Mouse (Mus musculus) liver, embryonic 11.5 days (tissue): ENCODE data around the gene Srgap1. TPM values are rescaled to one million over a fixed set of nuclear protein-coding genes. Genes with fewer than 3 reads are reported as not detected.

Experiments
- ATAC-seq: fragments of 200-750 bp; cut with Nextera tagmentation; replicated peaks from 2 replicates; pipeline ENCODE4 v1.8.0; 2017; ENCODE audit warnings: moderate number of reproducible peaks, mild to moderate bottlenecking, moderate TSS enrichment, moderate library complexity; ENCODE audit not compliant: low FRiP score
- DNase-seq: peaks from one replicate; pipeline ENCODE4 v3.0.0-alpha.2; 2017; ENCODE audit warnings: low spot score
- H3K27ac ChIP-seq: fragments of 300-500 bp; sonication (generic); 2 replicates; pipeline ENCODE4 v1.5.1; 2014; ENCODE audit warnings: mild to moderate bottlenecking, low read depth, low read length, control low read depth
- H3K27me3 ChIP-seq: fragments of 300-500 bp; sonication (generic); replicated peaks from 2 replicates; pipeline ENCODE4 v1.6.1; 2014; ENCODE audit warnings: low read length, mixed read lengths; ENCODE audit not compliant: control insufficient read depth, insufficient read depth
- H3K36me3 ChIP-seq: fragments of 300-500 bp; sonication (generic); 2 replicates; pipeline ENCODE4 v1.6.1; 2014; ENCODE audit warnings: mild to moderate bottlenecking, low read length, moderate library complexity, mixed read lengths; ENCODE audit not compliant: control insufficient read depth, insufficient read depth
- H3K4me1 ChIP-seq: fragments of 300-500 bp; sonication (generic); replicated peaks from 2 replicates; pipeline ENCODE4 v1.6.1; 2014; ENCODE audit warnings: low read length, mixed read lengths; ENCODE audit not compliant: control insufficient read depth, insufficient read depth
- H3K4me2 ChIP-seq: fragments of 300-500 bp; sonication (generic); 2 replicates; pipeline ENCODE4 v1.6.1; 2014; ENCODE audit warnings: mild to moderate bottlenecking, control low read depth, moderate library complexity
- H3K4me3 ChIP-seq: fragments of 300-500 bp; sonication (generic); 2 replicates; pipeline ENCODE4 v1.5.1; 2014; ENCODE audit warnings: low read depth, low read length, control low read depth
- H3K9ac ChIP-seq: fragments of 300-500 bp; sonication (generic); 2 replicates; pipeline ENCODE4 v1.6.1; 2014; ENCODE audit warnings: low read depth, low read length, control low read depth
- H3K9me3 ChIP-seq: fragments of 300-500 bp; sonication (generic); 2 replicates; pipeline ENCODE4 v1.6.1; 2016; ENCODE audit warnings: low read length, inconsistent platforms, mixed read lengths; ENCODE audit not compliant: control insufficient read depth
- WGBS: fragments of 180-500 bp; shearing (Covaris S2); extraction: QIAGEN DNeasy Blood & Tissue Kit; methylation state at CpG from one replicate; pipeline ENCODE4 v1.1.7; 2014; 5-methylcytosine and 5-hydroxymethylcytosine counted together
- polyA plus RNA-seq: library from polyadenylated mRNA; unstranded; fragments of >200 nt; fragmentation: Nextera tagmentation; extraction: Ambion mirVana; gene quantifications from 2 replicates; pipeline ENCODE4 v1.2.1, GENCODE M21; 2014

Gene Srgap1
- polyA plus RNA-seq, 1 experiment from 2014 or later: 3.8 TPM

- no peak overlapping the region for H3K4me3 ChIP-seq
- H3K4me1 ChIP-seq: no peaks in the 10 kb centered on the region
- H3K27ac ChIP-seq: no peak overlapping the region
- DNase-seq (no peak), ATAC-seq (no peak)
- 68% methylated on average over 7 of the region's 7 CpGs for WGBS
- H3K9me3 ChIP-seq: no peaks in the 10 kb centered on the region
- no peaks in the 10 kb centered on the region for H3K36me3 ChIP-seq
- no peaks in the 10 kb centered on the region for H3K27me3 ChIP-seq
- no peak overlapping the region for H3K4me2 ChIP-seq
- no peak overlapping the region for H3K9ac ChIP-seq
These were observed 17.4 kb downstream of the Srgap1 start for GRCm38 (mm10) chr10:122029738-122030137.

GRCm38 (mm10) chr10:122025198-122025597, 21.9 kb downstream of the Srgap1 start:
- H3K27ac ChIP-seq: no peak overlapping the region

GRCm38 (mm10) chr10:122020906-122021305, 26.2 kb downstream of the Srgap1 start:
- Histone ChIP-seq H3K4me2 (no peak overlapping the region), H3K27ac (no peak overlapping the region), H3K36me3 (no peaks in the 10 kb centered on the region), H3K4me1 (peaks cover 17% of the 10 kb centered on the region), H3K27me3 (no peaks in the 10 kb centered on the region), H3K9ac (no peak overlapping the region), H3K4me3 (no peak overlapping the region), H3K9me3 (no peaks in the 10 kb centered on the region)
- ATAC-seq (no peak), DNase-seq (no peak)
- 88% methylated on average over 5 of the region's 5 CpGs for WGBS

More at GRCm38 (mm10) chr10:122025198-122025597, 21.9 kb downstream of the Srgap1 start:
- no peaks in the 10 kb centered on the region for H3K36me3 ChIP-seq
- DNase-seq (no peak), ATAC-seq (no peak)
- peaks cover 2% of the 10 kb centered on the region; the same call in 1 of the 2 replicates for H3K4me1 ChIP-seq
- 82% methylated on average over 6 of the region's 6 CpGs for WGBS
- no peak overlapping the region for H3K4me2 ChIP-seq
- no peaks in the 10 kb centered on the region for H3K27me3 ChIP-seq
- H3K9me3 ChIP-seq: no peaks in the 10 kb centered on the region
- no peak overlapping the region for H3K4me3 ChIP-seq
- H3K9ac ChIP-seq: no peak overlapping the region

GRCm38 (mm10) chr10:122020255-122020654, 26.9 kb downstream of the Srgap1 start:
- H3K4me1 ChIP-seq: peaks cover 17% of the 10 kb centered on the region
- no peaks in the 10 kb centered on the region for H3K27me3 ChIP-seq
- ATAC-seq (no peak), DNase-seq (no peak)
- no peak overlapping the region for H3K9ac ChIP-seq
- H3K4me3 ChIP-seq: no peak overlapping the region
- no peak overlapping the region for H3K4me2 ChIP-seq
- WGBS: 44% methylated on average over 5 of the region's 5 CpGs
- no peaks in the 10 kb centered on the region for H3K9me3 ChIP-seq
- H3K36me3 ChIP-seq: no peaks in the 10 kb centered on the region
- H3K27ac ChIP-seq: no peak overlapping the region

- Histone ChIP-seq H3K27ac (peak overlapping the region; percentile 13; the same call in 1 of the 2 replicates), H3K4me3 (no peak overlapping the region), H3K27me3 (no peaks in the 10 kb centered on the region), H3K9me3 (no peaks in the 10 kb centered on the region), H3K9ac (no peak overlapping the region), H3K36me3 (no peaks in the 10 kb centered on the region), H3K4me1 (peaks cover 17% of the 10 kb centered on the region), H3K4me2 (no peak overlapping the region)
- no peak for DNase-seq
- ATAC-seq: peak; percentile 20; the same call in 1 of the 2 replicates
- WGBS: 61% methylated on average over 10 of the region's 10 CpGs
These were observed 28.5 kb downstream of the Srgap1 start for GRCm38 (mm10) chr10:122018594-122019048.

GRCm38 (mm10) chr10:122017743-122018142, 29.4 kb downstream of the Srgap1 start:
- DNase-seq (no peak), ATAC-seq (peak; percentile 67)
- H3K9ac ChIP-seq: no peak overlapping the region
- H3K4me1 ChIP-seq: peaks cover 17% of the 10 kb centered on the region
- H3K36me3 ChIP-seq: no peaks in the 10 kb centered on the region
- no peaks in the 10 kb centered on the region for H3K9me3 ChIP-seq
- H3K27ac ChIP-seq: peak overlapping the region; percentile 15
- H3K27me3 ChIP-seq: no peaks in the 10 kb centered on the region
- 76% methylated on average over 8 of the region's 8 CpGs for WGBS
- H3K4me2 ChIP-seq: peak overlapping the region; percentile 2; the same call in 1 of the 2 replicates
- no peak overlapping the region for H3K4me3 ChIP-seq

GRCm38 (mm10) chr10:122017063-122017462, 30.1 kb downstream of the Srgap1 start:
- no peak for ATAC-seq

GRCm38 (mm10) chr10:122016631-122017030, 30.5 kb downstream of the Srgap1 start:
- DNase-seq (no peak), ATAC-seq (0 out of 2 replicates have a peak, but pooled peaks have one; percentile 28)
- Histone ChIP-seq H3K36me3 (no peaks in the 10 kb centered on the region), H3K4me2 (no peak overlapping the region), H3K4me1 (peaks cover 17% of the 10 kb centered on the region), H3K27me3 (no peaks in the 10 kb centered on the region), H3K27ac (peak overlapping the region; percentile 5; the same call in 1 of the 2 replicates), H3K9ac (no peak overlapping the region), H3K4me3 (no peak overlapping the region), H3K9me3 (no peaks in the 10 kb centered on the region)
- 72% methylated on average over 3 of the region's 3 CpGs for whole genome bisulfite sequencing

More at GRCm38 (mm10) chr10:122017063-122017462, 30.1 kb downstream of the Srgap1 start:
- no peaks in the 10 kb centered on the region for H3K27me3 ChIP-seq
- 73% methylated on average over 5 of the region's 5 CpGs for WGBS
- H3K9me3 ChIP-seq: no peaks in the 10 kb centered on the region
- no peak overlapping the region for H3K4me3 ChIP-seq
- H3K27ac ChIP-seq: peak overlapping the region; percentile 5; the same call in 1 of the 2 replicates
- no peak overlapping the region for H3K9ac ChIP-seq
- no peaks in the 10 kb centered on the region for H3K36me3 ChIP-seq
- DNase-seq: no peak
- 0 out of 2 replicates have a peak overlapping the region, but pooled peaks have one; percentile 4 for H3K4me2 ChIP-seq
- peaks cover 17% of the 10 kb centered on the region for H3K4me1 ChIP-seq

- Histone ChIP-seq H3K4me3 (no peak overlapping the region), H3K27ac (no peak overlapping the region), H3K4me2 (no peak overlapping the region), H3K36me3 (no peaks in the 10 kb centered on the region), H3K9me3 (no peaks in the 10 kb centered on the region), H3K27me3 (no peaks in the 10 kb centered on the region), H3K9ac (no peak overlapping the region), H3K4me1 (peaks cover 20% of the 10 kb centered on the region)
- ATAC-seq: no peak
- 79% methylated on average over 6 of the region's 6 CpGs for WGBS
- DNase-seq: no peak
These were observed 34.8 kb downstream of the Srgap1 start for GRCm38 (mm10) chr10:122012321-122012720.
